Mouse (Mus musculus) intestine, embryonic 16.5 days (tissue): ENCODE data around the gene Clcn1. TPM values are rescaled to one million over a fixed set of nuclear protein-coding genes. Genes with fewer than 3 reads are reported as not detected.

Source experiments
- ATAC-seq: fragments of 200-750 bp; cut with Nextera tagmentation; 2 replicates; pipeline ENCODE4 v1.8.0; 2017; ENCODE audit warnings: moderate TSS enrichment, moderate library complexity
- H3K27ac ChIP-seq: fragments of 300-500 bp; sonication (generic); 2 replicates; pipeline ENCODE4 v1.5.1; 2014; ENCODE audit warnings: mild to moderate bottlenecking, low read length
- H3K27me3 ChIP-seq: fragments of 300-500 bp; sonication (generic); replicated peaks from 2 replicates; pipeline ENCODE4 v1.6.1; 2014; ENCODE audit warnings: low read length, control low read depth, mixed read lengths; ENCODE audit not compliant: control insufficient read depth, insufficient read depth
- H3K36me3 ChIP-seq: fragments of 300-500 bp; sonication (generic); 2 replicates; pipeline ENCODE4 v1.6.1; 2014; ENCODE audit warnings: low read length, control low read depth; ENCODE audit not compliant: control insufficient read depth, insufficient read depth
- H3K4me1 ChIP-seq: fragments of 300-500 bp; sonication (generic); 2 replicates; pipeline ENCODE4 v1.6.1; 2014; ENCODE audit warnings: low read length, control low read depth, mixed read lengths; ENCODE audit not compliant: control insufficient read depth, insufficient read depth
- H3K4me2 ChIP-seq: fragments of 300-500 bp; sonication (generic); 2 replicates; pipeline ENCODE4 v1.6.1; 2014; ENCODE audit warnings: low read depth, low read length, control low read depth
- H3K4me3 ChIP-seq: fragments of 300-500 bp; sonication (generic); 2 replicates; pipeline ENCODE4 v1.5.1; 2014; ENCODE audit warnings: mild to moderate bottlenecking, low read length
- H3K9ac ChIP-seq: fragments of 300-500 bp; sonication (generic); 2 replicates; pipeline ENCODE4 v1.6.1; 2014; ENCODE audit warnings: low read depth, low read length
- H3K9me3 ChIP-seq: fragments of 300-500 bp; sonication (generic); 2 replicates; pipeline ENCODE4 v1.6.1; 2016; ENCODE audit warnings: low read length, control low read depth; ENCODE audit not compliant: control insufficient read depth
- WGBS: fragments of 180-500 bp; shearing (Covaris S2); extraction: QIAGEN DNeasy Blood & Tissue Kit; methylation state at CpG from one replicate; pipeline ENCODE4 v1.1.7; 2014; 5-methylcytosine and 5-hydroxymethylcytosine counted together
- polyA plus RNA-seq: library from polyadenylated mRNA; unstranded; fragments of >200 nt; fragmentation: Nextera tagmentation; extraction: Ambion mirVana; gene quantifications from 2 replicates; pipeline ENCODE4 v1.2.1, GENCODE M21; 2015

The Clcn1 gene
- polyA plus RNA-seq, 1 experiment from 2014 or later, result 0.23 TPM

DNA sequence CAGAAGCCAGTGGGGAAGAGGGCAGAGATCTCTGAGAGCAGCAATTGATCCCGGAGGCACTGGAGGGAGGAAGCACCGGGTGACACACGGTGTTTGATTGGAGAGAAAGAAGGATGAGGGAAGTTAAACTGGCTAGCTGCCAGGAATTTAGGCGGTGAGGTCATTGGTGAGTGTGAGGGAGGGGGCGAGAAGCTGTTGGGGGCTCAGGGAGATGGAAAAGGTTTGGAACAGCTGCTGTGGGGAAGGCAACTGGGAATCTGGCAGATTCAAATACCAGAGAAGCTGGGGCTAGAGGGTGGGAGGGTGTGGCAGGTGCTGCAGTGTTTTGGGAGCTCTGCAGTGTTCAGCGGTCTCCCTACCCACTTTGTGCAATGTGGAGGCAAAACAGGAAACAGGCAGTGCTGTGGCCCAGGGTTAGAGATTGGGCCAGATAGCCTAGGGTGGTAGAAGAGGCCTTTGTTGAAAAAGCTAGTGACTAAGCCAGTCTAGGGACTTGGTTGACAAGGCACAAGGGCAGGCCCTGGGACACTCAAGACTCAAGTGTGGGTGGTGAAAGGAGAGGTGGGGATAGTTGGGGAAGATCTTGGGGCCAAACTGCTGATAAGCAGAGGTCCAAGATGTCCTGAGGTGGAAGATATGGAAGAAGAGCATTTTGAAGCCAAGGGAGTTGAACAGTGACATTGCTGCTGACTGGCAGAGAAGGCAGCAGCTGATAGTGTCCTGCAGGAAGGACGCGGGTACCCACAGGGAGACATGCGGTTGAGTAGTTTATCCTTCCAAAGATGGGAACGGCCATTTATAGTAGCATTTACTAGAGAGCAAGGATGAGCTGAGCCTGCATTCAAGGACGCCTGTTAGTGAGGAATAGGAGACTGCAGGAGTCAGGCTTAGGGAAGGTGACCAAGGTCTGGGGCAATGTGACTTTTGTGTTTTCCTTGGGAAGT is 67.9 kb downstream of the Clcn1 start:
- 55% methylated on average over 11 of the region's 11 CpGs for WGBS
- no peak overlapping the region for H3K4me3 ChIP-seq
- no peaks in the 10 kb centered on the region for H3K27me3 ChIP-seq
- H3K36me3 ChIP-seq, result peaks cover 10% of the 10 kb centered on the region
- H3K27ac ChIP-seq, result no peak overlapping the region
- 0 out of 2 replicates have a peak overlapping the region, but pooled peaks have one; percentile 2 for H3K4me2 ChIP-seq
- H3K9me3 ChIP-seq, result no peaks in the 10 kb centered on the region
- ATAC-seq, result no peak
- no peak overlapping the region for H3K9ac ChIP-seq
- peaks cover 39% of the 10 kb centered on the region for H3K4me1 ChIP-seq

DNA sequence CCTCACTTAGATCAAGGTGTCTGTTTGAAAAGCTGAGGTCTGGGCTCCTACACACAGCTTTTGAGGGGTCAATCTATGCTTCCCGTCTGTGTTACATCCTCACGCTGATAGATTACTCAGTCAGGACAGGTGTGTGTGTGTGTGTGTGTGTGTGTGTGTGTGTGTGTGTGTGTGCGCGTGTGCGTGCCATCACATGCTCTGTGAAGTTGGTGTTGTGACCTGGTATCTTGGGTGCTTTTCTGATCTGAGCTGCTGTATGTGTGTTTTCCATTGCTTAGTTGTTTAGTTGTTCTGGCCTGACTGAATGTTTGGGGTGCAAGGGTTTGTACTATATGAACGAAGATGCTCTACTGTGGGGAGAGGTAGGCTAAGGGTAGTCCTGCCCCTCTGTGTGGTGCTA is 68.9 kb downstream of the Clcn1 start:
- H3K9me3 ChIP-seq, result no peaks in the 10 kb centered on the region
- no peak for ATAC-seq
- WGBS, result 93% methylated on average over 6 of the region's 6 CpGs
- no peak overlapping the region for H3K4me3 ChIP-seq
- peaks cover 10% of the 10 kb centered on the region for H3K36me3 ChIP-seq
- no peak overlapping the region for H3K27ac ChIP-seq
- no peaks in the 10 kb centered on the region for H3K27me3 ChIP-seq
- peaks cover 39% of the 10 kb centered on the region for H3K4me1 ChIP-seq
- no peak overlapping the region for H3K9ac ChIP-seq
- no peak overlapping the region for H3K4me2 ChIP-seq

DNA sequence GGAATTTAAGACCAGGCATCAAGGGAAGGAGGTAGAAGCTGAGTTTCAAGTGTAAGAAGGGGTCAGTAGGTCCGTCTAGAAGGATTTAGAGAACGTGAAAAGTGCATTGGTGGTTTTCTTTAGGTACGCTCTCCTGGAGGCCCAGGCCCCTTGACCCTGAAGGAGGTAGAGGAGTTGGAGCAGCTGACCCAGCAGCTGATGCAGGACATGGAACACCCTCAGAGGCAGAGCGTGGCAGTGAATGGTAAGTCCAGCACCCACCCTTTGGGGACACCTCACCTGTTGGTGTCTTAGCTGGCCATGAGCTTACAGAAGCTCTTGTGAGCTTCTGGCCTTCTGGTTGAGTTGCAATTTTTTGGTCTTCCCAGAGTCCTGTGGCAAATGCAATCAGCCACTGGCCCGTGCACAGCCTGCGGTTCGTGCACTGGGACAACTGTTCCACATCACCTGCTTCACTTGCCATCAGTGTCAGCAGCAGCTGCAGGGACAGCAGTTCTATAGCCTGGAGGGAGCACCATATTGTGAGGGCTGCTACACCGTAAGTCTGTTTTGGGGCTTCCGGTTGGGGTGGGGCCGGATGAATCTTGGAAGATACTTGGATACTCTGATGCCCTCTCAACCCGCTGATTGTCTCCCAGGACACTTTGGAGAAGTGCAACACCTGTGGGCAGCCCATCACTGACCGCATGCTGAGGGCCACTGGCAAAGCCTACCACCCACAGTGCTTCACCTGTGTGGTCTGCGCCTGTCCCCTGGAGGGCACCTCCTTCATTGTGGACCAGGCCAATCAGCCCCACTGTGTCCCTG is 69.5 kb downstream of the Clcn1 start:
- WGBS, result 93% methylated on average over 13 of the region's 13 CpGs
- Histone ChIP-seq H3K4me3 (no peak overlapping the region), H3K4me1 (peaks cover 36% of the 10 kb centered on the region), H3K27ac (no peak overlapping the region), H3K4me2 (no peak overlapping the region), H3K27me3 (no peaks in the 10 kb centered on the region), H3K9me3 (no peaks in the 10 kb centered on the region), H3K9ac (no peak overlapping the region), H3K36me3 (peaks cover 10% of the 10 kb centered on the region)
- ATAC-seq, result no peak

DNA sequence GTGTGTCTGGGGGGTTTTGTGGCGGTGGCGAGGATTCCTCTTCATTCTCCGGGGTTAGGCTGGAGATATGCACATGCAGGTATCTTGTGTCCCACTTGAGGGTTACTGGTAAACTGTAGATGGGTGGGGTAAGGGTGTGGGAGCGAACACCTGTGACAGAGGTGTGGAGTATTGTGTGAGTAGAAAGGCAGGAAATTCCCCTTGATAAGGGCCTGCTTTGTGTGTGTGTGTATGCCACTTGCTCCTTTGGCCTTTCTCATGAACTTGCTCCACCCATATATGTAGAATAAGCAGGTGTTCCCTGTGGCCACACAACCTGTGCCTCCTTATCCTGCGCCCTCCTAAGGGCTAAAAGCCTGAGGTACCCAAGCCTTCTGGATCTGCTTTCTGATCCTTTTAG is 70.4 kb downstream of the Clcn1 start:
- Histone ChIP-seq H3K27ac (no peak overlapping the region), H3K36me3 (peaks cover 8% of the 10 kb centered on the region)

DNA sequence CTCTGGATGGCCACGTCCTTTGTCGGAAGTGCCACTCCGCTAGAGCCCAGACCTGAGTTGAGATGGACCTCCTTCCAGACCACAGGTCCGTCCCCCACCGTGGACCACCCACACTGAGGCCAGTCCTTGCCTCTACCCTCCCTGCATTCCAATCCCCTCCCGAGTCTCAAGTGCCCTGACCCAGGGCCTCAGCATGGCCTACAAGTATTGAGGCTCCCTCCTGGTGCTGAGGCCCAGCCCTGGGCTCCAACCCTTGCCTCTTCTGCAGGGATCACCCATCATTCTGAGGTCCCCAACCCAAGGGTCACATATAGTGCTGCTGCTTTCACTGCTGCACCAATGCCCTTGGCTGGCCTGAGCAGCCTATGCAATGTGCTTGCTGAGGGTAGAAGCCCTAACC is 71.4 kb downstream of the Clcn1 start:
- Histone ChIP-seq H3K4me1 (peaks cover 20% of the 10 kb centered on the region), H3K4me3 (no peak overlapping the region), H3K4me2 (no peak overlapping the region), H3K36me3 (peaks cover 8% of the 10 kb centered on the region), H3K9me3 (no peaks in the 10 kb centered on the region), H3K27me3 (no peaks in the 10 kb centered on the region), H3K27ac (no peak overlapping the region), H3K9ac (no peak overlapping the region)
- no peak for ATAC-seq
- WGBS, result 68% methylated on average over 6 of the region's 6 CpGs

More for the DNA sequence above, 70.4 kb downstream of the Clcn1 start:
- H3K9me3 ChIP-seq, result no peaks in the 10 kb centered on the region
- peaks cover 26% of the 10 kb centered on the region for H3K4me1 ChIP-seq
- H3K27me3 ChIP-seq, result no peaks in the 10 kb centered on the region
- H3K9ac ChIP-seq, result no peak overlapping the region
- peak; percentile 61 for ATAC-seq
- 89% methylated on average over 5 of the region's 5 CpGs for WGBS
- no peak overlapping the region for H3K4me3 ChIP-seq
- no peak overlapping the region for H3K4me2 ChIP-seq

DNA sequence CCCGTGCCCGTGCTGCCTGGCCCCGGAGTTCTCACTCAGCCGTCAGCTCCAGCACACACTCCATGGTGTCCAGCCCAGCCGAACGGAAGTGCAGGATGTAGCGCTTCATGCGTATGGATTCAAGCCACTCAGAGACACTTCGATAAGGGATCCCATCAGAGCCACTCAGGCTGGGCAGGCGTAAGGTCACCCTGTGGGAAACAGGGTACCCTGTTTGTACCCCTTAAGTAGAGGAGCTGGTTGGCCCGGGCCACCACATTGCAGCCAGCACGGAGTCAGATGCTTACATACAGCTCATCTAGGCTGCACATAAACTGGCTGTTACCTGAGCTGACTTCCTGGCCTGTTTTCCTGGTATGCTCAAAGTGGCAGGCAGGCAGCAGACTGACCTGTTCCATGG is 72.4 kb downstream of the Clcn1 start:
- ATAC-seq, result no peak
- H3K27ac ChIP-seq, result peak overlapping the region; percentile 20

DNA sequence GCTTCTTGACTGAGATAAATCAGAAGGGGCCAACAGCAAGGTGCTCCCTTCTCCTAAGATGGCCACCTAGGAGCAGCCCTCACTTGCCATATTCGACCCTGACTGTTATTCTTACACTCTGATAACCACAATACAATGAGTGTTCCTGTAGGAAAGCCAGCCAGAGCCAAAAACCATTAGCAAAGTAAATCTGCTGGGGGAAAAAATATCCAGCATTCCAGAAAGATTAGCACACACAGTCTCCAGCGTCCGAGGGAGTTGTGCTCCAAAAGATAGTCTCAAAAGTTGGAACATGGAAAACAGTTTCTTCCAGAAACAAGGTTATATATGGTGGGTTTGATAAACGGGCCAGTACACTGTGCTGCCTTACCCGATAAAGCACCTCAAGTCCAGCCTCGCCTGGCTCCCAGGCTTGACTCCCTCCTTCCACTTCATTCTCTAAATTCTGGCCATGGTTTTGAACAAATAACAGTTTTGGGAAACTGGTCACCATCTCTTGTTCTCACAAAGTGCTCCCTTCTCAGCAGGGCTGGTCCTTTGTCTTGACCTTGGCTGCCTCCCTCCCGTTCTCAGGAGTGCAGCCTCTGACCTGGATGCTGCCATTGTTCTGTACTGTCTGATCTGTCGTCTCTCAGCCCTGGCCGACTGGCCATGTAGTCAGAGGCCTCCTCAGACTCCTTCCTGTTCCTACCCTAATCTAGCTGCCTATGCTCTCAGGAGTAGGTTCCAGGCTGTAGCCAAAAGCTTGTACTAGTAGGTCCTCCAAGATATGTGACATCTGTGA is 73.1 kb downstream of the Clcn1 start:
- Histone ChIP-seq H3K27me3 (no peaks in the 10 kb centered on the region), H3K4me3 (no peak overlapping the region), H3K9ac (no peak overlapping the region), H3K36me3 (peaks cover 8% of the 10 kb centered on the region), H3K4me2 (no peak overlapping the region), H3K27ac (peak overlapping the region; percentile 51), H3K9me3 (no peaks in the 10 kb centered on the region), H3K4me1 (peaks cover 9% of the 10 kb centered on the region; the same call in 1 of the 2 replicates)
- ATAC-seq, result no peak
- 65% methylated on average over 9 of the region's 9 CpGs for WGBS

More for the DNA sequence above, 72.4 kb downstream of the Clcn1 start:
- H3K36me3 ChIP-seq, result peaks cover 8% of the 10 kb centered on the region
- no peaks in the 10 kb centered on the region for H3K9me3 ChIP-seq
- 90% methylated on average over 12 of the region's 12 CpGs for WGBS
- no peaks in the 10 kb centered on the region for H3K27me3 ChIP-seq
- peaks cover 14% of the 10 kb centered on the region; the same call in 1 of the 2 replicates for H3K4me1 ChIP-seq
- no peak overlapping the region for H3K4me2 ChIP-seq
- no peak overlapping the region for H3K9ac ChIP-seq
- H3K4me3 ChIP-seq, result no peak overlapping the region

DNA sequence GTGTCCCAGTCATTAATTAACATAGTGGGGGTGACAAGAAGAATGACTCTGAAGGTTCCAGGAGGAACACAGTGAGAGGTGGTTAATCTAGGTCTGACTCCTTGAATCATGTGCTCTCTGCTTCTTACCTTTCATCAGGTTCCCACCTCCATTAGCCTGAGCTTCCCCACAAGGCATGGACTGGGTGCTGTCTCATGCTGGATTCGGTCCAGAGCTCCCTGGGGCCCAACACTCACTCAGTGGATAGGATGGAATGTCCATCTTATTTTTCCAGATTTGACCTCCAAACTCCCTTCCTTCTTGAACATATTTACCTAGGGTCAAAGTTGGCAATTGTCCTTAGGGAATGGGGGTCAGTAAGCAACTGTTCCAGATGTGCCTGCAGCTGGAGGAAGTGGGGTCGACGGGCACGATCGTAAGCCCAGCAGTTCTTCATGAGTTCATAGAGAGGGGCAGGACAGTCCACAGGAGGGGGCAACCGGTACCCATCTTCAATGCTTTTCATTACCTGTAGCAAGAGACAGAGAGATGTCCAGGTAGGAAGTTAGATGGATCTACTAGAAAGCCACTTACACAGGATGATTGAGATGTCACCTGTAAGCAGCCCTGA is 73.9 kb downstream of the Clcn1 start:
- Histone ChIP-seq H3K9me3 (no peaks in the 10 kb centered on the region), H3K4me3 (no peak overlapping the region), H3K36me3 (peaks cover 8% of the 10 kb centered on the region), H3K27ac (no peak overlapping the region), H3K4me1 (peaks cover 7% of the 10 kb centered on the region; the same call in 1 of the 2 replicates), H3K4me2 (no peak overlapping the region), H3K27me3 (no peaks in the 10 kb centered on the region), H3K9ac (no peak overlapping the region)
- no peak for ATAC-seq
- WGBS, result 82% methylated on average over 6 of the region's 6 CpGs
